Mouse (Mus musculus): Measurements from ENCODE around the gene Kiss1.

Kiss1 gene

GRCm38 (mm10) chr1:133362103-133362502, 40.4 kb downstream of the Kiss1 start:
- no peak for DNase-seq (ENCODE audit: low read depth, low spot score)

- no peak for DNase-seq (ENCODE audit: low read depth, low spot score)
Measured at GRCm38 (mm10) chr1:133363276-133364021, 41.8 kb downstream of the Kiss1 start, which contains the start of gene Etnk2. Gene Etnk2, plus strand, starts transcription at chr1:133363572.

- no peak for DNase-seq (ENCODE audit: low read depth, low spot score)
Measured at GRCm38 (mm10) chr1:133364022-133364630, 42.5 kb downstream of the Kiss1 start.

GRCm38 (mm10) chr1:133364890-133365289, 43.2 kb downstream of the Kiss1 start:
- no peak for DNase-seq (ENCODE audit: low read depth, low spot score)

GRCm38 (mm10) chr1:133366951-133367605, 45.4 kb downstream of the Kiss1 start:
- DNase-seq (ENCODE audit: low read depth, low spot score) = no peak

GRCm38 (mm10) chr1:133367606-133368488, 46.2 kb downstream of the Kiss1 start:
- DNase-seq (ENCODE audit: low read depth, low spot score) = no peak

- no peak for DNase-seq (ENCODE audit: low read depth, low spot score)
Measured at GRCm38 (mm10) chr1:133368644-133369043, 47.0 kb downstream of the Kiss1 start.

- DNase-seq (ENCODE audit: low read depth, low spot score) = no peak
Measured at GRCm38 (mm10) chr1:133370352-133370751, 48.7 kb downstream of the Kiss1 start.

GRCm38 (mm10) chr1:133371431-133371830, 49.8 kb downstream of the Kiss1 start:
- DNase-seq (ENCODE audit: low read depth, low spot score) = no peak

- no peak for DNase-seq (ENCODE audit: low read depth, low spot score)
Measured at GRCm38 (mm10) chr1:133372113-133372512, 50.4 kb downstream of the Kiss1 start.

GRCm38 (mm10) chr1:133375696-133376346, 54.1 kb downstream of the Kiss1 start:
- DNase-seq (ENCODE audit: low read depth, low spot score) = no peak

GRCm38 (mm10) chr1:133377547-133377946, 55.9 kb downstream of the Kiss1 start:
- DNase-seq (ENCODE audit: low read depth, low spot score) = no peak
